Mouse (Mus musculus): Measurements from ENCODE around the gene Rsph6a. TPM values are rescaled to one million over a fixed set of nuclear protein-coding genes. Genes with fewer than 3 reads are reported as not detected.
"Not testable (repeated sequence)": the region's sequence is repeated elsewhere in the genome, so short reads cannot be mapped to it uniquely, and the experiment has no call there.

Gene Rsph6a
- total RNA-seq, 2 experiments from 2014 or later = not detected

DNA sequence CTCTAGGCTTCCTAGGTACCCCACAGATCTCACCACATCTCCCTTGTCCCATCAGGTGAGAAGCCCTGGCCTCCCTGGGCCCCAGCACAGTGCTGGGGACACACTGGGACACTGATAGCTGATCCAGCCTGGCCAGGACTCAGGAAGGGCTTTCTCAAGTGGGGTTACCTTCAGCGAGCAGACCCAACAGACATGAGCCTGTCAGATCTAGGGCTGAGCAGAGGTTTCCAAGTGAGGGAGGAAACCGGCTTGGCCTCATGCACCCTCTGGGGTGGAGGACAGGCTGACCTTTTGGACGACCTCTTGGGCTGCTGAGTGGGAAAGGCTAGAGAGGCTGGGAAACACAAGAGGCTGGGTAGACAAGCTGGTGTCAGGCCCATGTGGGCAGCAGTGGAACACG lies 3.3 kb upstream of the Rsph6a start:
- no peak for TF ChIP-seq CTCF (IDR thresholded peaks at IDR 0.05)
- H3K4me3 ChIP-seq = no peak overlapping the region
- DNase-seq = peak; percentile 46
- H3K27ac ChIP-seq = peak overlapping the region; percentile 46
- intact Hi-C loops (cut with DNase I) = no loop called here

DNA sequence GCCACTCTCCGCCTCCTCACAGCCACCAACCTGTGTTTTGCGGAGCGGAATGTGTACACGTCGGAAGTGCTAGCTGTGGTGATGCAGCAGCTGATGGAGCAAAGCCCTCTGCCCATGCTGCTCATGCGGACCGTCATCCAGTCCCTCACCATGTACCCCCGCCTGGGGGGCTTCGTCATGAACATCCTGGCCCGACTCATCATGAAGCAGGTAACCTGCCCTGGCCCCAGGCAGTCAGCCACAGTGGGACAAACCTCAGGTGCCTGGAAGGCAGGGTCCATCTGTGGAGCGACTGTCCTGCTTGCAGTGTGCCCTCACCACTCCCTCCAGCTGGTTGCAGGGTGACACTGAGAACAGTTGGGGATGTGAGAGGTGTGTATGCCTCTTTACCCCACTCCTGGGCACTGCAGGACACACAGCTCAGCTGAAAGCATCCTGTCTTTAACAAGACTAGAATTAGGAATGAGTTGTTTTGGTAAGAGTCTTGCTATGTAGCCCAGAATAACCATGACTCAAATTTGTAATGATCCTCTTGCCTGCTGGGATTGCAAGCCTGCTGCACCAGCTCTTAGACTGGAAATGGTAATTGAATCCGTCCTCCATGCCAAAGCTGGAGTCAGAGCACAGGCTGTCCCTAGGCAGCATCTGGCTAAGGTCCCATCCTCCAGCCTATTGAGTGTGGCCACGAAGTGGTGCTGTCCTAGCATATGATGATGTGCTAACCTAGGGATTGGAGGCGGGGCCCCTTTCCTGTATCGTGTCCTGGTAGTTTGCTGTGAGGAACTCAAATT lies 1.9 kb upstream of the Rsph6a start:
- Histone ChIP-seq H3K4me3 (no peak overlapping the region), H3K27ac (peak overlapping the region; percentile 84)
- DNase-seq = peak; percentile 87
- peak; percentile 14; the same call in 1 of the 2 replicates for TF ChIP-seq CTCF (IDR thresholded peaks at IDR 0.05)
- intact Hi-C loops (cut with DNase I) = no loop called here

DNA sequence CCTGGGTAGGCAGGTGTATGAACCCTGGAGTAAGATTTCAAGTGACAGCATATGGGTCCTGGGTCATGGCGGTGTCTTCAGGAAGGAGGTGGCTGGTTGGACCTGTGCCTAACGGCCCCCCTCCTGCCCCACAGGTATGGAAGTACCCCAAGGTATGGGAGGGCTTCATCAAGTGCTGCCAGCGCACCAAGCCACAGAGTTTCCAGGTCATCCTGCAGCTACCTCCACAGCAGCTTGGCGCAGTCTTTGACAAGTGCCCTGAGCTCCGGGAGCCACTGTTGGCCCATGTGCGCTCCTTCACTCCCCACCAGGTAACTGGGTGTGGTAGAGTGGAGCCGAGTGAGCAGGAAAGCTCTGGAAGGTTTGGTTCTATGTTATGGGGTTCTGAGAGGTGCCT lies 1.4 kb upstream of the Rsph6a start:
- no peak for TF ChIP-seq CTCF (IDR thresholded peaks at IDR 0.05)
- DNase-seq = no peak
- Histone ChIP-seq H3K27ac (peak overlapping the region; percentile 74), H3K4me3 (no peak overlapping the region)
- intact Hi-C loops (cut with DNase I) = no loop called here

DNA sequence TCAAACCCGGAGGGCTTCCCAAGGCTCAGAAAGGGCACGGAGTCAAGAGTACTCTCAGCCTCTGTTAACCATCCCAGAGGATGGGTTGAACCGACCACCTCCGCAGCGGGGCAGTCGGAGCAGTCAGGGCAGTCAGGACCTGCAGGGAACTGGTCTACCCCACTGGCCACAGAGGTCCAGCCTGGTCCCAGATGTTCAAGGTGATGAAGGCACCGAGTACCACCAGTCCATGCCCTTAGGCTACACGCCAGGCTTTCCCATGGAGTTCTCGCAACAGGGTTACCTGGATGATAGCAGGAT lies 237 bp downstream of the Rsph6a start:
- DNase-seq = no peak
- intact Hi-C loops (cut with DNase I) = no loop called here
- TF ChIP-seq CTCF (IDR thresholded peaks at IDR 0.05) = no peak
- Histone ChIP-seq H3K4me3 (no peak overlapping the region), H3K27ac (no peak overlapping the region)

DNA sequence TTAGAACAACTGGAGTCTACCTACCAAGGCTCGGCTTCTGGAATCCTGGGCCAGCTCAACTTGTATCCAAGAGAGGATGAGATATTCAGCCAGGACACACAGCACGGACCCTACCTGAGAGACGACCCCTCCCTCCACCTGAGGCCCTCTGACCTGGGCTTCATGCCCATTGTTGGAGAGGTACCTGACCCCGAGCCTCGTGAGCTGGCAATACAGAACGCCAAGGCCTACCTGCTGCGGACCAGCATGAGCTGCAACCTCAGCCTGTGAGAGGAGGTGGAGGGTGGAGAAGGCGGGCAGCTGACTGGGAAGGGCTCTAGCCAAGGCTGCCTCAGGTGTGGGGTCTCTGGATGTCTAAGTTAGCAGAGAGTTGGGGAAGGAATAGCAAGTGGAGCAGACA lies 618 bp downstream of the Rsph6a start:
- intact Hi-C loops (cut with DNase I) = no loop called here
- DNase-seq = no peak
- TF ChIP-seq CTCF (IDR thresholded peaks at IDR 0.05) = no peak
- H3K27ac ChIP-seq = no peak overlapping the region
- no peak overlapping the region for H3K4me3 ChIP-seq

DNA sequence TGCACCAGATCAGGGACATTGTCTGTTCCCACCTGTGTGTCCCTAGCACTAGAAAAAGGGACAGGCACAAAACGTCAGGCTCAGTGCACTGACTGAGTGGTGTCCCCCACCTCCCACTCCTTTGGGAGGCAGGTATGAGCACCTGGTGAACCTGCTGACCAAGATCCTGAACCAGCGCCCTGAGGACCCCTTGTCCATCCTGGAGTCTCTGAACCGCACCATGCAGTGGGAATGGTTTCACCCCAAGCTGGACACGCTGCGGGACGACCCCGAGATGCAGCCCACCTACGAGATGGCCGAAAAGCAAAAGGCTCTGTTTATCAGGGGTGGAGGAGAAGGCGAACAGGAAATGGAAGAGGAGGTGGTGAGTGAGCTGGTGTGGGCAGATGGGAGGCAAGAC lies 2.9 kb downstream of the Rsph6a start:
- intact Hi-C loops (cut with DNase I) = no loop called here
- Histone ChIP-seq H3K27ac (no peak overlapping the region), H3K4me3 (no peak overlapping the region)
- TF ChIP-seq CTCF (IDR thresholded peaks at IDR 0.05) = no peak
- peak; percentile 10 for DNase-seq

DNA sequence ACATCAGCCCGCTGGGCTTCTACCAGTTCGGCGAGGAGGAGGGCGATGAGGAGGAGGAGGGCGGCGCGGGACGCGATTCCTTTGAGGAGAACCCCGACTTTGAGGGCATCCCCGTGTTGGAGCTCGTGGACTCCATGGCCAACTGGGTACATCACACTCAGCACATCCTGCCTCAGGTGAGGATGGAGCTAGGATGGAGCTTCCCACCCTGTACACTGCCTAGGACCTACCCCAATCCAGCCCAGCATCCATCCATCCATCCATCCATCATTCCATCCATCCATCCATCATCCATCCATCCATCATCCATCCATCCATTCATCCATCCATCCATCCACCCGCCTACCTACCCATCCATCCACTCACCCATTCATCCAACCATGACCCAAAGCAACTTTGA lies 11.4 kb downstream of the Rsph6a start:
- intact Hi-C loops (cut with DNase I) = loop anchor here (5.0 kb wide), 1 partner anchor 41 kb away; no protein-coding TSS in a partner anchor
- no peak overlapping the region for H3K4me3 ChIP-seq

DNA sequence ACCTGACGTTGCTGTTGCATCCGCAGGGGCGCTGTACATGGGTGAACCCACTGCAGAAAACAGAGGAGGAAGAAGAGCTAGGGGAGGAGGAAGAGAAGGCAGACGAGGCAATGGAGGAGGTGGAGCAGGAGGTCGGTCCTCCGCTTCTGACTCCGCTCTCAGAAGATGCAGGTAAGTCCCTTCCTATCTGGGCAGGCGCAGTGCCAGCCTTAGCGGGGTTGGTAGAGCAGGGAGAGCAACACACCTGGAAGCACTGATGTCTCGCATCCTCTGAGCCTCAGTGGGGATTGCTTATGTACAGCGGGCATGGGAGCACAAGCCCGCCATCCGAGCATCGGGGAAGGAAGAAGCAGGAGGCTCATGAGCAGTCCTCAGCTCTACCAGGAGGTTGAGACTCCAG lies 12.6 kb downstream of the Rsph6a start:
- intact Hi-C loops (cut with DNase I) = loop anchor here (5.0 kb wide), 1 partner anchor 40 kb away; no protein-coding TSS in a partner anchor

More for the DNA sequence above, 11.4 kb downstream of the Rsph6a start:
- peak; percentile 15 for DNase-seq
- TF ChIP-seq CTCF (IDR thresholded peaks at IDR 0.05) = no peak
- H3K27ac ChIP-seq = no peak overlapping the region

DNA sequence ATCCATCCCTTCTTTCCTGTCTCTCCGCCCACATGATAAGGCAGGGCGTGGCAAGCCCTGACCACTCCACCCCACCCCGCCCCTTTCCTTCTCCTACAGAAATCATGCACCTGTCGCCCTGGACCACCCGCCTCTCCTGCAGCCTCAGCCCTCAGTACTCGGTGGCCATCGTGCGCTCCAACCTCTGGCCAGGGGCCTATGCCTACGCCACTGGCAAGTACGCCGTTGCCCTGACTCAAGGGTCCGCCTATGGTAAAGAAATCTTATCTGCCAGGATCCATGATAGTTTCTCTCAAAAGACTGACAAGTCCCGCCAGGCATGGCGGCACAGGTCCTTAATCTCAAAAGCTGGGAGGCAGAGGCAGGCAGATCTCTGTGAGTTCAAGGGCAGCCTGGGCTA lies 13.4 kb downstream of the Rsph6a start:
- intact Hi-C loops (cut with DNase I) = loop anchor here (5.0 kb wide), 1 partner anchor 39 kb away; no protein-coding TSS in a partner anchor
- Histone ChIP-seq H3K27ac (no peak overlapping the region), H3K4me3 (no peak overlapping the region)
- TF ChIP-seq CTCF (IDR thresholded peaks at IDR 0.05) = no peak
- peak; percentile 17 for DNase-seq

More for the DNA sequence above, 12.6 kb downstream of the Rsph6a start:
- Histone ChIP-seq H3K4me3 (no peak overlapping the region), H3K27ac (no peak overlapping the region)
- DNase-seq = peak; percentile 13
- no peak for TF ChIP-seq CTCF (IDR thresholded peaks at IDR 0.05)

DNA sequence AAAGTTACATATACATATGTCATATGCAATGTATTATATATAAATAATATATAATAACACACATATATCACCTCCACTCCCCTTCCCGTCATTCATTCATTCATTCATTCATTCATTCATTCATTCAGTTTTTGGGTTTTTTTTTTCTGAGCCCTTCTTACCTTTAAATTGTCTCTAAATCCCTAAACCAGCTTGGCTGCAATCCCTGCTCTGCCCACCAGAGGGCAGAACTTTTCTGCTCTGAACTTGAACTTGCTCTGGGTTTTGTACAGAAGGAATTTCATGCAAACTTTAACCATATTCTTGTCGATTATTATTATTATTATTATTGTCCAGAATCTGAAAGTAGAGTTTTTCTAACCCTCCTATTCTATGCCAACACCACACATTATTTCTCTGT lies 14.2 kb downstream of the Rsph6a start:
- TF ChIP-seq CTCF (IDR thresholded peaks at IDR 0.05) = peak; percentile 88
- intact Hi-C loops (cut with DNase I) = loop anchor here (1.0 to 5.0 kb wide), 2 partner anchors 25 to 39 kb away; no protein-coding TSS in a partner anchor
- DNase-seq = peak; percentile 79
- no peak overlapping the region for H3K27ac ChIP-seq
- no peak overlapping the region for H3K4me3 ChIP-seq

DNA sequence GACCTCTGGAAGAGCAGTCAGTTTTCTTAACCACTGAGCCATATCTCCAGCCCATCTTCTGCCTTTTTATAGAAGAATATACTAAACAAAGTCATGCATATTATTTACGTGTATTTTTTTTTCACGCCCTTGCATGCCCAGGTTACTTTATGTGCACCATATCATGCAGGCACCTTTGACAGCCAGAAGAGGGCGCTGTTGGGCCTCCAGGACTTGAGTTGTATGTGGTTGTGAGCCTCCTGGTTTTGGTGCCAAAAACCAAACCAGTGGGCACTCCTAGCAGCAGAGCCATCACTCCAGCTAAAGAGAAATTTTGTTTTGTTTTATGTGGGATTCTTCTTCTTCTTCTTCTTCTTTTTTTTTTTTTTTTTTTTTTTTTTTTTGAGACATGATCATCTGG lies 15.0 kb downstream of the Rsph6a start:
- peak; percentile 34 for DNase-seq
- TF ChIP-seq CTCF (IDR thresholded peaks at IDR 0.05) = peak; percentile 64
- Histone ChIP-seq H3K4me3 (no peak overlapping the region), H3K27ac (no peak overlapping the region)
- intact Hi-C loops (cut with DNase I) = loop anchor here (1.0 to 5.0 kb wide), 2 partner anchors 24 to 38 kb away; no protein-coding TSS in a partner anchor

DNA sequence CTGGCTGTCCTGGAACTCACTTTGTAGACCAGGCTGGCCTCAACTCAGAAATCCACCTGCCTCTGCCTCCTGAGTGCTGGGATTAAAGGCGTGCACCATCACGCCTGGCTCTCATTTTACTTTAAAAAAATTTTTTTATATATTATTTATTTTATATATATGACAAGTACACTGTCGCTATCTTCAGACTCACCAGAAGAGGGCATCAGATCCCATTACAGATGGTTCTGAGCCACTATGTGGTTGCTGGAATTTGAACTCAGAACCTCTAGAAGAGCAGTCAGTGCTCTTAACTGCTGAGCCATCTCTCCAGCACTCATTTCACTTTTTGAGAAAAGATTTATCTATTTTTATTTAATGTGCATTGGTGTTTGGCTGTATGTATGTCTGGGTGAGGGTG lies 16.5 kb downstream of the Rsph6a start:
- intact Hi-C loops (cut with DNase I); H3K27ac ChIP-seq; H3K4me3 ChIP-seq: not testable (repeated sequence)
- DNase-seq = peak; percentile 9
- peak; percentile 54 for TF ChIP-seq CTCF (IDR thresholded peaks at IDR 0.05)

DNA sequence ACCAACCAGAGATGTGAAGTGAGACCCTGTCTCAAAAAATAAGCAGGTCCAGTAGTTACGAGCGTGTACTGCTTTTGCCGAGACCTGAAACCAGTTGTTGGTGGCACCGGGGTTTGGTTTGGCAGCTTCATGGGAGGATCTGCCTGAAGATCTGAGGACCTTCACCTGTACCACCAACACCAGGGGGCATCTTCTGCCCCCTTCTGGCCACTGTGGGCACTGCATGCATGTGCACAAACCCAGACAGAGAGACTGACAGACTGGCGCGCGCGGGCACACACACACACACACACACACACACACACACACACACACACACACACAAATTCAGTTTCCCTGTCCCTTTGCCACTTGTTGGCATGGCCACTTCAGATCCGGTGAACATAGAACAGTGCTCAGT lies 19.0 kb downstream of the Rsph6a start:
- no peak overlapping the region for H3K4me3 ChIP-seq
- peak; percentile 66 for DNase-seq
- intact Hi-C loops (cut with DNase I) = loop anchor here (1.0 kb wide), 1 partner anchor 15 kb away; no protein-coding TSS in a partner anchor
- TF ChIP-seq CTCF (IDR thresholded peaks at IDR 0.05) = peak; percentile 59
- no peak overlapping the region for H3K27ac ChIP-seq

DNA sequence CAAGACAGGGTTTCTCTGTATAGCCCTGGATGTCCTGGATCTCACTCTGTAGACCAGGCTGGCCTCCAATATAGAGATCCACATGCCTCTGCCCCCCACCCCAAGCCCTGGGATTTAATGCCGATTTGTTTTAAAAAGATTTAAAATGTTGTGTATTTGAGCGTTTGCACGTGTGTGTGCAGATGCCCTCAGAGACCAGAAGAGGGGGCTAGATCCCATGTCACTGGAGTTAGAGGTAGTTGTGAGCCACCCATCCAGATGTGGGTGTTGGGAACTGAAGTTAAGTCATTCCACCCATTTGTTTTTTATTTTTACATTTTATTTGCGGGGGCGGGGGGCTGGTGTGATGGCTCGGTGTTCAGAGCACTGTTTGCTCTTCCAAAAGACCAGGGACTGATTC lies 20.0 kb downstream of the Rsph6a start:
- Histone ChIP-seq H3K27ac (no peak overlapping the region), H3K4me3 (no peak overlapping the region)
- DNase-seq = no peak
- peak; percentile 15; the same call in 1 of the 2 replicates for TF ChIP-seq CTCF (IDR thresholded peaks at IDR 0.05)
- intact Hi-C loops (cut with DNase I) = no loop called here

Measured in gastrocnemius, adult 2 months (tissue).